7 mouse cellular contexts compared by ENCODE assay signal in genomic region chr13:100612251-100612650, GRCm38 (mm10).
"Had no signal": no experiment of that assay in that cellular context is flagged by ENCODE, and none has a peak within 500 bp of the region (broad histone marks: within the 10 kb centered on the region; RNA-seq: fewer than 3 reads in every experiment).

No protein-coding gene starts in this region.

- DNase-seq: kidney, adult 8-10 months; liver, embryonic 13.5 days; liver, postnatal 0 days; lung, postnatal 14 days; thymus, adult 2 months; thymus, postnatal 25 days had no signal

- ATAC-seq: liver, postnatal 0 days; midbrain, embryonic 13.5 days had no signal
